Mouse (Mus musculus) naive thymus-derived CD4-positive, alpha-beta T cell, adult 2 months (primary cell): ENCODE results near the gene Ubxn10.

Experiments
- DNase-seq: peaks from one replicate; pipeline ENCODE4 v3.0.0-alpha.2; 2011; ENCODE audit warnings: low read depth

Gene Ubxn10

GRCm38 (mm10) chr4:138702031-138702430 is 34.9 kb downstream of the Ubxn10 start:
- no peak for DNase-seq

GRCm38 (mm10) chr4:138701111-138701510 is 35.9 kb downstream of the Ubxn10 start:
- no peak for DNase-seq

DNA sequence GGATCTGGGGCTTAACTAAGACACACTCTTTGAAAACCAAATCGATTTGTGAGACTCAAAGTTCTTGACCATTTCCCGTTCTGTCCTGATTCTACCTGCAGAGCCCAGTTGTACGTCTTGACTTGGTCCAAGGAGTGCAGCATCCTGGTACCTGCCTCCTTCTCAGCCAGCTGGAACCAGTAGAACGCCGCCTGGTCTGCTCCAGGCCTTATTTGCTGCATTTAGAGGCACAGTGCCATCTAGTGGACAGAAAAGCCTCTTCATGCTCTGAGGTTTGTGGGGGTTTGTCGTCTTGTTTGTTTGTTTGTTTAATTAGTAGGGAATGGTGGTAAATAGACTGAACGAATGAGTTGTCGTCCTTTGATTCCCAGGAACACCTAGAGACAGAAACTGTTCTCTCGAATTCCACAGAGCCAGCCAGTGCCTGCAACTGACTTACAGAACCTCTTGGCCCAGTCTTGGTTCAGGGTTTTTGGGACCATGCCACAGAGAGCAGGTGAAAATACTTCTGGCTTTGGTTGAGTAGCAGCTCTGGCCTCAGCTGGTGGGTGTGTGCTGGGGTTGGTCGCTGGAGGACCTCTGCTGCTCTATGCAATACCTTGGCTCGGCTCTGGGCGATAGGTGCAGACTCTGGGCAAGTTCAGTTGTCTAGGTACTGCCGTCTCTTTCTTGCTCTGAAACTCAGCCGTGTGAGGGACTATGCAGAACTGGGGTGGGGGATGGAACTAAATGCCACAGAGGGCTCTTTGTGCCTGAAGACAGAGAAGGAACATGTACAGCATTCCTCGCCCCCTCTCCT is 36.6 kb downstream of the Ubxn10 start:
- peak; percentile 59 for DNase-seq

GRCm38 (mm10) chr4:138698296-138698695 is 38.7 kb downstream of the Ubxn10 start:
- DNase-seq = no peak

DNA sequence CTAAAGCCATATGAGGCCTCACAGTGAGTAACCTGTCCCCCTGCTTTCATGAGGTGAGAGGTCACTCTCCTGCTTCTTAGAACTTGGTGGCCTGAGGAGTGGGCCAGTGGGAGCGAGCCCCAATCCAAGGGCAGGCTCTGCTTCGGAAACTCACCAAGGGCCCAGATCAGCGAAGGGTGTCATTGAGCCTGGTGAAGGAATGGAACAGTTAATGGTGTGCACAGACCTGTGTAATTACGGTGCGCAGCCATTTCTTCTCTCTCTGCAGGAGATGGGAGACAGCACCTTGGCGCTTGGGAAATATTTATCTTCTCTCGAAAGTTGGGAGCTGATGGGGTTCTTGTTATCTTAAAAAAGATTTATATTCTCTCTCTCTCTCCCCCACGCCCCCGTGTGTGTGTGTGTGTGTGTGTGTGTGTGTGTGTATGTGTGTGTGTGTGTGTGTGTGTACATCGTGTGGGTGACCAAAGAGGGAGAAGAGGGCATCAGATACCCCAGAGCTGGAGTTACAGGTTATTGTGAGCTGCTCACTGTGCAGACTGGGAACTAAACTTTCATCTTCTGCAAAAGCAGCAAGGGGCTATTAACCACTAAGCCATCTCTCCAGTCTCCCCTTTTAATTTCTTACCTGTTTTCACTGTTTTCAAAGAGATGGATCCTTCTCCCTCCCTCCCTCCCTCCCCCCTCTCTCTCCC is 39.7 kb downstream of the Ubxn10 start:
- DNase-seq = no peak

DNA sequence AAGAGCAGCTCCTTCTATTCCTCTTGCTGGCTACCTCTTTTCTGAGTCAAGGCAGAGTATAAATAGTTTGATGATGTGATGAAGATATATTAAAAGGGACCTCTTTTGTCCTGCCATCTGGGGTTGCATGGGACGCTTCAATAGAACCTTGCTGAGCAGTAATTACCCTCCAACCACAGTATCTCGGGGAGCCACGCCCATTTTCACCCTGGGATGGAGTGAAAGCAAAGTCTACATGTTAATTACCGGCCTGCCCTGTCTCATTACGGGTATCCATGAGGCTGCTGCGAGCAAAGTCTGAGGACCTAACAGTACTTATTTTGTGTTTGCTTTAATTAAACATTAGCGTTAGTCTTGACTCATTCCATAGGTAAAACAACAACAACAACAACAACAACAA is 40.2 kb downstream of the Ubxn10 start:
- no peak for DNase-seq

DNA sequence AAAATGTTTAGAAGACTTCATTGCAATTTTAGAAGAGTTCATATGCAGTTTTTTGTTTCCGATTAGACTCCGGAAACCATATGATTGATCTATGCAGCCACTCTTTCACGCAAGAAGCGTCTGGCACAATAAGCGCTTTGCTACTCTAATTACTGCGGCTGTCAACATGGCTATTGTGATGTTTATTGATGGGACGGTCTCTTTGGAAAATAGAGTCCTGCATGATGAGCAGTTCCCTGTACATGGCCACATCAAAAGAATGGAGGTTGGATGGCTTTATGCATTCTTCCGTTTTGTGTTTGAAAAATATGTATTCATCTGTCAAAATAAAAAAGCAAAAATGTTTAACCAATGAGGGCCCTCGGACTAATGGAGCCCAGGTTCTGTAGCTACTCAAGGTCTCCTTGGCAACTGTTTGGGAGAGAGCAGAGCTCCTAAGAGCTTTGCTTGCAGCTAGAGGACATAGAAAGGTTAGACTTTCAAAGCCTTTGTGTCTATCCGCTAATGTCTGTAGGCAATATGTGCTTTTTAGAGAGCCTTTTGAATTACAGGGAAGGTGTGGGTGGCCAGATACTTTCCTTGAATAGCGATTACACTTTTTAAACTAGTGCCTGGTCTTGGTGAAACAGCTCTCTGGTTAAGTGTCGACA is 43.8 kb downstream of the Ubxn10 start:
- no peak for DNase-seq

DNA sequence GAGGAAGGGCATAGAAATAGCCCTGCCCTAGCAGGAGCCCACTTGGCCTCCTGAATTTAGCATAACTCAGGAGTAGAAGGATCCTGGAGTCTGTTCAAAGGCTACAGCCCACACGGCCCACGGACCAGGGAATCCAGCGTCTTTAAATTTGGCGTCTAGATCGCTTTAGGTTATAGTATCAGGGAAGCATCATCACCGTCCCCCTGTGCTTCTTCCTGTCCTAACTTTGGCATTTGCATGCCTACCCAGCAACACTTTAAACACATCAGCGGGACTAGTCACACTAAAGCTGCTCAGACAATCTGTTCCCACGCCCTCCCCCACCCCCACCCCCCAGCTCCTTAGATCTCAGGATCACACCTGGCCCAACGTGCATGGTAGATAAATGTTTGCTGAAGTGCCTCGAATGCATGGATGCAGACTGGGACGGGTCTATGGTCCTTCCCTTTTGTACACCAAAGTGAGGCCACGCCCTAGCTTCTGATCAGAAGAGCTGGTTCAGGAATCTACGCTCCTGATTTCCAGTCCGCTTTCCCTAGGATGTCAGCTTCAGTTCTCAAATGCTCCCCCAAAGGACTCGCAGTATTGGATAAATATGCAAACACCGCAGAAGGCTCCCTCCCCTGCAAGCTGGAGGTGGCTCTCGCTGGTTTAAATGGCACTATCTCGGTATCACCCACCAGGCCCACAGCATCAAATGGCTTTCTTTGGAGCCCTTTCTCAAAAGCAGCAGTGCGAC is 45.4 kb downstream of the Ubxn10 start:
- DNase-seq = no peak

DNA sequence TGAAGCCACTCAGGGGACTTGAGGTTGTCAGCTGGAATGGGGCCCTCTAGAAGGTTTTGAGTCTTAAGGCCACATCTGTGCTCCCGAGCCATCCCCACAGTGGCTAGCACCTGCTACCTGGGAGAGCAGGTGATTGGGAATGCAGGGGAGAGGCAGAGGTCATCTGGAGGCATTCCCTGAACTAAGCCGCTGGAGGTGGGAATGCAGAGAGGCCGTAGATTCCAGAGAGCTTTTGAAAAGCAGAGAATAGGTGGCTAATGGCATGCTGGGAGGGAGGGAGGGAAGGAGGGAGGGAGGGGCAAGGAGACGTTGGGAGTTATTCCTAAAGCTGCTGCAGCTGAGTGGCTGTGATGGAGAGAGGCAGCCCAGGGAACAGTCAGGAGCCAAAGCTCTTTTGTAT is 46.4 kb downstream of the Ubxn10 start:
- DNase-seq = no peak

- DNase-seq = no peak
Observed at GRCm38 (mm10) chr4:138689094-138689512, 47.9 kb downstream of the Ubxn10 start.

GRCm38 (mm10) chr4:138685813-138686212 is 51.2 kb downstream of the Ubxn10 start:
- DNase-seq = no peak

DNA sequence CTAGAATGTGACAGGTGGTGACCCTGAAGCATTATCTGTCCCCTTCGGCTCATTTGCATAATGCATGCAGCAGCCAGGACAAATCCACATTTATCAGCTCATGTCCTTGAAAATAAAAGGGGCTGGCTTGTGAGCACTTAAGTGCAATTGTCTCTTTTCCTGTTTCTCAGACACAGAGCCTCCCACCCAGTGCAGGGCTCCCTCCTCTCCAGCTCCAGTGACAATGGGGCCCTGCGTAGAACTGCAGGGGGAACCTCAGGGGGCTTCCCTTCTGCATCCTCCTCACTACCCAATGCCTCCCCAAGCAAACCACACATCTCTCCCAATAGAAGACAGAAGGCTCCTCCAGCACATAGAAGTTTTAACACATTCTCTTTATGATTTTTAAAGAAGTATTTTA is 54.2 kb downstream of the Ubxn10 start:
- DNase-seq = no peak

GRCm38 (mm10) chr4:138680124-138680523 is 56.8 kb downstream of the Ubxn10 start:
- no peak for DNase-seq

- DNase-seq = no peak
Observed at GRCm38 (mm10) chr4:138677579-138677978, 59.4 kb downstream of the Ubxn10 start.

GRCm38 (mm10) chr4:138676480-138676879 is 60.5 kb downstream of the Ubxn10 start:
- DNase-seq = no peak

- no peak for DNase-seq
Observed at GRCm38 (mm10) chr4:138672160-138672559, 64.8 kb downstream of the Ubxn10 start.

GRCm38 (mm10) chr4:138670093-138670889 is 66.7 kb downstream of the Ubxn10 start:
- no peak for DNase-seq

- DNase-seq = no peak
Observed at GRCm38 (mm10) chr4:138666521-138666920, 70.4 kb downstream of the Ubxn10 start.

GRCm38 (mm10) chr4:138659936-138660602 is 76.9 kb downstream of the Ubxn10 start:
- DNase-seq = no peak
